Mouse (Mus musculus): ENCODE results near the gene Uqcc2. TPM values are rescaled to one million over a fixed set of nuclear protein-coding genes. Genes with fewer than 3 reads are reported as not detected.
A peak's percentile ranks its signal among the peaks of the same experiment; 100 is the strongest.

Uqcc2 gene
- polyA plus RNA-seq, 1 experiment, result 218 TPM

GRCm38 (mm10) chr17:27154881-27155280, 21.2 kb upstream of the Uqcc2 start:
- Histone ChIP-seq H3K27me3 (replicated peaks; ENCODE audit: control insufficient read depth, insufficient read depth, low read length) (no peaks in the 10 kb centered on the region), H3K4me3 (ENCODE audit: insufficient read depth, low read depth, low read length) (no peak overlapping the region), H3K4me1 (ENCODE audit: control insufficient read depth, insufficient read depth, low read length) (no peaks in the 10 kb centered on the region), H3K36me3 (ENCODE audit: control insufficient read depth, insufficient read depth, low read length) (no peaks in the 10 kb centered on the region), H3K27ac (ENCODE audit: insufficient read depth, low read depth, low read length) (no peak overlapping the region)
- WGBS, result 91% methylated on average over 6 of the region's 6 CpGs
- no peak for TF ChIP-seq POLR2A (IDR thresholded peaks at IDR 0.05; ENCODE audit: low read depth, low read length)
- no peak for TF ChIP-seq CTCF (conservative IDR thresholded peaks at IDR 0.05; ENCODE audit: insufficient read depth, insufficient read length, low read depth, low read length)
- DNase-seq, result no peak

- 88% methylated on average over 14 of the region's 14 CpGs for WGBS
- no peak overlapping the region for H3K4me3 ChIP-seq (ENCODE audit: insufficient read depth, low read depth, low read length)
- no peaks in the 10 kb centered on the region for H3K36me3 ChIP-seq (ENCODE audit: control insufficient read depth, insufficient read depth, low read length)
- no peak for DNase-seq
- H3K27me3 ChIP-seq (replicated peaks; ENCODE audit: control insufficient read depth, insufficient read depth, low read length), result no peaks in the 10 kb centered on the region
- no peak for TF ChIP-seq POLR2A (IDR thresholded peaks at IDR 0.05; ENCODE audit: low read depth, low read length)
- no peak for TF ChIP-seq CTCF (conservative IDR thresholded peaks at IDR 0.05; ENCODE audit: insufficient read depth, insufficient read length, low read depth, low read length)
- H3K27ac ChIP-seq (ENCODE audit: insufficient read depth, low read depth, low read length), result no peak overlapping the region
- H3K4me1 ChIP-seq (ENCODE audit: control insufficient read depth, insufficient read depth, low read length), result no peaks in the 10 kb centered on the region
These were observed 20.5 kb upstream of the Uqcc2 start for GRCm38 (mm10) chr17:27154256-27154655.

GRCm38 (mm10) chr17:27153773-27154193, 20.1 kb upstream of the Uqcc2 start:
- Histone ChIP-seq H3K36me3 (ENCODE audit: control insufficient read depth, insufficient read depth, low read length) (no peaks in the 10 kb centered on the region), H3K27me3 (replicated peaks; ENCODE audit: control insufficient read depth, insufficient read depth, low read length) (no peaks in the 10 kb centered on the region), H3K4me1 (ENCODE audit: control insufficient read depth, insufficient read depth, low read length) (no peaks in the 10 kb centered on the region), H3K4me3 (ENCODE audit: insufficient read depth, low read depth, low read length) (no peak overlapping the region), H3K27ac (ENCODE audit: insufficient read depth, low read depth, low read length) (0 out of 2 replicates have a peak overlapping the region, but pooled peaks have one; percentile 12)
- 49% methylated on average over 9 of the region's 9 CpGs for WGBS
- TF ChIP-seq POLR2A (IDR thresholded peaks at IDR 0.05; ENCODE audit: low read depth, low read length) (no peak), CTCF (conservative IDR thresholded peaks at IDR 0.05; ENCODE audit: insufficient read depth, insufficient read length, low read depth, low read length) (no peak)
- no peak for DNase-seq

GRCm38 (mm10) chr17:27152976-27153723, 19.4 kb upstream of the Uqcc2 start:
- TF ChIP-seq CTCF (conservative IDR thresholded peaks at IDR 0.05; ENCODE audit: insufficient read depth, insufficient read length, low read depth, low read length), result no peak
- TF ChIP-seq POLR2A (IDR thresholded peaks at IDR 0.05; ENCODE audit: low read depth, low read length), result no peak
- no peaks in the 10 kb centered on the region for H3K4me1 ChIP-seq (ENCODE audit: control insufficient read depth, insufficient read depth, low read length)
- H3K27ac ChIP-seq (ENCODE audit: insufficient read depth, low read depth, low read length), result 0 out of 2 replicates have a peak overlapping the region, but pooled peaks have one; percentile 12
- no peaks in the 10 kb centered on the region for H3K36me3 ChIP-seq (ENCODE audit: control insufficient read depth, insufficient read depth, low read length)
- DNase-seq, result no peak
- H3K27me3 ChIP-seq (replicated peaks; ENCODE audit: control insufficient read depth, insufficient read depth, low read length), result no peaks in the 10 kb centered on the region
- no peak overlapping the region for H3K4me3 ChIP-seq (ENCODE audit: insufficient read depth, low read depth, low read length)
- 59% methylated on average over 8 of the region's 8 CpGs for WGBS

GRCm38 (mm10) chr17:27151411-27151810, 17.7 kb upstream of the Uqcc2 start:
- no peak overlapping the region for H3K4me3 ChIP-seq (ENCODE audit: insufficient read depth, low read depth, low read length)
- TF ChIP-seq CTCF (conservative IDR thresholded peaks at IDR 0.05; ENCODE audit: insufficient read depth, insufficient read length, low read depth, low read length), result peak; percentile 45
- no peak for TF ChIP-seq POLR2A (IDR thresholded peaks at IDR 0.05; ENCODE audit: low read depth, low read length)
- H3K27me3 ChIP-seq (replicated peaks; ENCODE audit: control insufficient read depth, insufficient read depth, low read length), result no peaks in the 10 kb centered on the region
- 76% methylated on average over 8 of the region's 8 CpGs for WGBS
- no peaks in the 10 kb centered on the region for H3K4me1 ChIP-seq (ENCODE audit: control insufficient read depth, insufficient read depth, low read length)
- H3K27ac ChIP-seq (ENCODE audit: insufficient read depth, low read depth, low read length), result no peak overlapping the region
- no peaks in the 10 kb centered on the region for H3K36me3 ChIP-seq (ENCODE audit: control insufficient read depth, insufficient read depth, low read length)
- no peak for DNase-seq

GRCm38 (mm10) chr17:27150871-27151270, 17.2 kb upstream of the Uqcc2 start:
- no peaks in the 10 kb centered on the region for H3K27me3 ChIP-seq (replicated peaks; ENCODE audit: control insufficient read depth, insufficient read depth, low read length)
- no peak overlapping the region for H3K27ac ChIP-seq (ENCODE audit: insufficient read depth, low read depth, low read length)
- 36% methylated on average over 7 of the region's 7 CpGs for WGBS
- TF ChIP-seq POLR2A (IDR thresholded peaks at IDR 0.05; ENCODE audit: low read depth, low read length) (no peak), CTCF (conservative IDR thresholded peaks at IDR 0.05; ENCODE audit: insufficient read depth, insufficient read length, low read depth, low read length) (no peak)
- 0 out of 2 replicates have a peak, but pooled peaks cover 3% of the 10 kb centered on the region for H3K4me1 ChIP-seq (ENCODE audit: control insufficient read depth, insufficient read depth, low read length)
- no peaks in the 10 kb centered on the region for H3K36me3 ChIP-seq (ENCODE audit: control insufficient read depth, insufficient read depth, low read length)
- H3K4me3 ChIP-seq (ENCODE audit: insufficient read depth, low read depth, low read length), result no peak overlapping the region
- DNase-seq, result peak; percentile 38

GRCm38 (mm10) chr17:27146323-27146923, 12.7 kb upstream of the Uqcc2 start:
- H3K4me1 ChIP-seq (ENCODE audit: control insufficient read depth, insufficient read depth, low read length), result peaks cover 8% of the 10 kb centered on the region; the same call in 1 of the 2 replicates
- 15% methylated on average over 8 of the region's 8 CpGs for WGBS
- no peak for DNase-seq
- no peak overlapping the region for H3K4me3 ChIP-seq (ENCODE audit: insufficient read depth, low read depth, low read length)
- no peaks in the 10 kb centered on the region for H3K27me3 ChIP-seq (replicated peaks; ENCODE audit: control insufficient read depth, insufficient read depth, low read length)
- no peaks in the 10 kb centered on the region for H3K36me3 ChIP-seq (ENCODE audit: control insufficient read depth, insufficient read depth, low read length)
- H3K27ac ChIP-seq (ENCODE audit: insufficient read depth, low read depth, low read length), result no peak overlapping the region
- TF ChIP-seq POLR2A (IDR thresholded peaks at IDR 0.05; ENCODE audit: low read depth, low read length) (no peak), CTCF (conservative IDR thresholded peaks at IDR 0.05; ENCODE audit: insufficient read depth, insufficient read length, low read depth, low read length) (no peak)
